In the genomic region with DNA sequence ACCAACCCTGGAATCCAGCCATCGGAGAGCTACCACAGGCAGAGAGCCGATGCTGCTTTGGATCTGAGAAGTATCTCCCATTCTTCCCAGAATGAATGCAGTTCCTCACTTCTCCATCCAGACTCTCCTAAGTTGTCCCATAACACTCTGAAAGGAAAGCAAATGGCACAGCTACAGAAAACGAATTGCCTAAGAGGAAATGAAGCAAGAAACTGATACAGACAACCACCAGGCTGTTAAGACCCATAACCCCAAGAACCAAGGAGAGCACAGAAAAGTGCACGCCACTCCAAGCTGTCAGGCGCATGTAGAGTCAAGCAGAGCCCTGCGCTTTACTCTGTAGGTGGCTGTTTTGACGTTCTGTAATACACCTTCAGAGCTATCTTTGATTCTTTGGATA, we compare ENCODE assay signal across 26 mouse cellular contexts. TPM values are rescaled to one million over a fixed set of nuclear protein-coding genes. Genes with fewer than 3 reads are reported as not detected.
DNase-seq lines count a peak whose midpoint lies in the region; ATAC-seq and TF ChIP-seq lines count a peak whose summit lies in the region.
"Had no signal": no experiment of that assay in that cellular context is flagged by ENCODE, and none has a peak within 500 bp of the region (broad histone marks: within the 10 kb centered on the region; RNA-seq: fewer than 3 reads in every experiment).

No protein-coding gene starts in this region.

- H3K4me3 ChIP-seq in limb, embryonic 10.5 days = no peak overlapping the region
- H3K4me3 ChIP-seq in left cerebral cortex, adult 2 months = no peak overlapping the region
- H3K4me3 ChIP-seq: embryonic facial prominence, embryonic 10.5 days; embryonic facial prominence, embryonic 12.5 days; forebrain, embryonic 13.5 days; forebrain, embryonic 15.5 days had no signal

- no peak overlapping the region for H3K27ac ChIP-seq in limb, embryonic 10.5 days
- no peak overlapping the region for H3K27ac ChIP-seq in left cerebral cortex, adult 2 months
- H3K27ac ChIP-seq: embryonic facial prominence, embryonic 10.5 days; embryonic facial prominence, embryonic 12.5 days; forebrain, embryonic 13.5 days; forebrain, embryonic 15.5 days had no signal

- no peaks in the 10 kb centered on the region for H3K36me3 ChIP-seq in limb, embryonic 10.5 days
- H3K36me3 ChIP-seq: embryonic facial prominence, embryonic 10.5 days; embryonic facial prominence, embryonic 12.5 days; forebrain, embryonic 15.5 days; G1E had no signal

- peak; percentile 47; the same call in 1 of the 2 replicates for ATAC-seq in common myeloid progenitor, adult 5-6 weeks (replicated peaks; ENCODE audit: low read depth, poor library complexity, severe bottlenecking)
- ATAC-seq in megakaryocyte, adult 5-6 weeks (ENCODE audit: poor library complexity, severe bottlenecking) = peak; percentile 27; the same call in 1 of the 2 replicates
- ATAC-seq: CD4-positive, CD25-positive, alpha-beta regulatory T cell, adult 4 months; forebrain, embryonic 13.5 days; forebrain, embryonic 15.5 days; forebrain, postnatal 0 days; Patski had no signal

- WGBS in limb, embryonic 10.5 days = 90% methylated on average over 7 of the region's 7 CpGs

- no peaks in the 10 kb centered on the region for H3K9me3 ChIP-seq in limb, embryonic 10.5 days (replicated peaks)
- H3K9me3 ChIP-seq: embryonic facial prominence, embryonic 10.5 days; embryonic facial prominence, embryonic 12.5 days; forebrain, embryonic 13.5 days; forebrain, embryonic 15.5 days; G1E had no signal

- no peak for TF ChIP-seq CTCF in left cerebral cortex, adult 2 months (IDR thresholded peaks at IDR 0.05)

- intact Hi-C loops in left cerebral cortex, adult 2 months (cut with DNase I) = loop anchor here (10.0 kb wide), 1 partner anchor 870 kb away; no protein-coding TSS in a partner anchor

- H3K27me3 ChIP-seq in limb, embryonic 10.5 days (ENCODE audit: low read depth, poor library complexity, severe bottlenecking) = peaks cover 8% of the 10 kb centered on the region
- H3K27me3 ChIP-seq: forebrain, embryonic 15.5 days; Patski had no signal

- peak; percentile 54 for DNase-seq in 416B (ENCODE audit: low read depth)
- DNase-seq in limb, embryonic 10.5 days (ENCODE audit: low spot score) = peak; percentile 7
- no peak for DNase-seq in left cerebral cortex, adult 2 months (ENCODE audit: extremely low spot score in 1 of 2, low spot score in 2 of 2)
- no peak for DNase-seq in lung, adult 18-20 months
- DNase-seq in thymus, postnatal 0 days (ENCODE audit: low spot score) = no peak
- no peak for DNase-seq in right cerebral cortex, postnatal 14 days
- DNase-seq: adrenal gland, adult 2 months; adrenal gland, postnatal 10 days; adrenal gland, postnatal 25 days; B cell, adult 2 months; cerebellum, adult 11 months; cerebellum, adult 18-20 months; cerebellum, adult 8-10 months; cerebellum, adult 9-11 months; cerebellum, postnatal 14 days; cerebellum, postnatal 36 days; forebrain, postnatal 0 days had no signal

- H3K4me1 ChIP-seq in limb, embryonic 10.5 days = no peaks in the 10 kb centered on the region
- H3K4me1 ChIP-seq: embryonic facial prominence, embryonic 10.5 days; embryonic facial prominence, embryonic 12.5 days; forebrain, embryonic 13.5 days; forebrain, embryonic 15.5 days had no signal

RNA-seq across cellular contexts. Expression of a gene that starts 7.9 kb away (rescaled TPM):
- 1.2 and 1.6 TPM in 2 replicates for total RNA-seq in common myeloid progenitor, adult 5-6 weeks (2017)
- polyA plus RNA-seq in limb, embryonic 10.5 days (2016; fragmentation: Nextera tagmentation; extraction: Ambion mirVana) = 0.53 and 0.83 TPM in 2 replicates
- total RNA-seq in megakaryocyte, adult 5-6 weeks (2015) = 1.0 and 1.4 TPM in 2 replicates
- 0.81 and 0.84 TPM in 2 replicates for total RNA-seq in megakaryocyte, adult 5-6 weeks (2017)
- 10 to 100 TPM; 53.3 to 56.4 TPM for total RNA-seq in left cerebral cortex, adult 2 months (2021)
- 0.14 and 0.25 TPM in 2 replicates for polyA plus RNA-seq in thymus, postnatal 0 days (2015; fragmentation: Nextera tagmentation; extraction: Ambion mirVana)
- polyA plus RNA-seq: CD4-positive, CD25-positive, alpha-beta regulatory T cell, adult 4 months; G1E had no signal

Comparison
In these comparisons a context has a peak if more than half of its experiments do, and no peak if none do; other contexts are left out.
1. DNase-seq: peak in 416B (single experiment) and limb, embryonic 10.5 days (single experiment); none in left cerebral cortex, adult 2 months (0 of 2), lung, adult 18-20 months (0 of 2), thymus, postnatal 0 days (single experiment) and right cerebral cortex, postnatal 14 days (single experiment).
2. RNA of a gene that starts 7.9 kb away (total RNA-seq): 53.3 to 56.4 TPM in left cerebral cortex, adult 2 months; 1.2 to 1.6 TPM in common myeloid progenitor, adult 5-6 weeks and 0.81 to 1.4 TPM in megakaryocyte, adult 5-6 weeks; every median in the first group is over 10 times any median in the second.